Mouse (Mus musculus) hindbrain, embryonic 13.5 days (tissue): ENCODE results near the gene Crhr2. TPM values are rescaled to one million over a fixed set of nuclear protein-coding genes. Genes with fewer than 3 reads are reported as not detected.

ENCODE experiments used
- ATAC-seq: fragments of 200-750 bp; cut with Nextera tagmentation; 2 replicates; pipeline ENCODE4 v1.8.0; 2017; ENCODE audit warnings: moderate TSS enrichment; ENCODE audit not compliant: low FRiP score
- H3K27ac ChIP-seq: fragments of 300-500 bp; sonication (generic); 2 replicates; pipeline ENCODE4 v1.5.1; 2015; ENCODE audit warnings: inconsistent platforms, mild to moderate bottlenecking, moderate library complexity
- H3K27me3 ChIP-seq: fragments of 300-500 bp; sonication (generic); 2 replicates; pipeline ENCODE4 v1.6.1; 2015; ENCODE audit warnings: mild to moderate bottlenecking, inconsistent platforms
- H3K36me3 ChIP-seq: fragments of 300-500 bp; sonication (generic); 2 replicates; pipeline ENCODE4 v1.6.1; 2015; ENCODE audit warnings: mild to moderate bottlenecking, inconsistent platforms
- H3K4me1 ChIP-seq: fragments of 300-500 bp; sonication (generic); replicated peaks from 2 replicates; pipeline ENCODE4 v1.6.1; 2015; ENCODE audit warnings: inconsistent platforms
- H3K4me2 ChIP-seq: fragments of 300-500 bp; sonication (generic); 2 replicates; pipeline ENCODE4 v1.6.1; 2015; ENCODE audit warnings: inconsistent platforms, mild to moderate bottlenecking, moderate library complexity
- H3K4me3 ChIP-seq: fragments of 300-500 bp; sonication (generic); 2 replicates; pipeline ENCODE4 v1.5.1; 2015; ENCODE audit warnings: mild to moderate bottlenecking, inconsistent platforms
- H3K9ac ChIP-seq: fragments of 300-500 bp; sonication (generic); 2 replicates; pipeline ENCODE4 v1.6.1; 2015; ENCODE audit warnings: mild to moderate bottlenecking, inconsistent platforms
- H3K9me3 ChIP-seq: fragments of 300-500 bp; sonication (generic); 2 replicates; pipeline ENCODE4 v1.6.1; 2016; ENCODE audit warnings: inconsistent platforms
- WGBS: fragments of 180-500 bp; shearing (Covaris S2); methylation state at CpG from one replicate; pipeline ENCODE4 v1.1.7; 2015; 5-methylcytosine and 5-hydroxymethylcytosine counted together
- polyA plus RNA-seq: library from polyadenylated mRNA; unstranded; fragments of >200 nt; fragmentation: Nextera tagmentation; extraction: Ambion mirVana; gene quantifications from 2 replicates; pipeline ENCODE4 v1.2.1, GENCODE M21; 2015

Crhr2 gene
- polyA plus RNA-seq, result 0.39 and 0.48 TPM in 2 replicates

DNA sequence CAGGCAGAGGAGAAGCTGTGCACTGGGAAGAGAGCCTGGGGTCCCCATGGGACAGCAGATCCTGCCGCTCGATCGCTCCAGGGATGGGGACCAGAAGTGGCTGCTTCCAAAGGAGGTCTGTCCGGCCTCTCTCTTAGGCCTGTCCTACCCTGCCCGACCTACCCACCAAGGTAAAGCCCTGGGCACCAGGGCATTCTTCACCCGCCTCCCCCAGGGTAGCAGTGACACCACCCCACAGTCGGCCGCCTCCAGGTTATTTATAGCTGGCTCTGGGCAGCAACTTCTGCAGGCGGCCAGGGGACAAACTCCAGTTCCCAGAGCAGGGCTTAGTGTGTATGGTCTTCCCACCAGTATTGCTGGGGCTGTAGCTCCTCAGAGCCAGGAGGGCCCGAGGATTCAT is at the start of gene Crhr2:
TSS of gene Crhr2 (minus strand) at position 223 of the 400 bp plus-strand sequence.
- 78% methylated on average over 10 of the region's 10 CpGs for WGBS
- ATAC-seq, result no peak
- H3K36me3 ChIP-seq, result no peaks in the 10 kb centered on the region
- H3K9ac ChIP-seq, result no peak within 1 kb of the TSS
- H3K27ac ChIP-seq, result no peak within 1 kb of the TSS
- no peak within 1 kb of the TSS for H3K4me2 ChIP-seq
- no peaks in the 10 kb centered on the region for H3K4me1 ChIP-seq
- H3K4me3 ChIP-seq, result no peak within 1 kb of the TSS
- H3K27me3 ChIP-seq, result no peaks in the 10 kb centered on the region
- H3K9me3 ChIP-seq, result no peaks in the 10 kb centered on the region

GRCm38 (mm10) chr6:55179560-55179959 is 46.7 kb upstream of the Crhr2 start:
- no peak overlapping the region for H3K9ac ChIP-seq
- no peak overlapping the region for H3K4me3 ChIP-seq
- peaks cover 43% of the 10 kb centered on the region for H3K27me3 ChIP-seq
- H3K4me2 ChIP-seq, result no peak overlapping the region
- no peak for ATAC-seq
- 0 out of 2 replicates have a peak, but pooled peaks cover 4% of the 10 kb centered on the region for H3K4me1 ChIP-seq
- no peaks in the 10 kb centered on the region for H3K36me3 ChIP-seq
- no peaks in the 10 kb centered on the region for H3K9me3 ChIP-seq
- no peak overlapping the region for H3K27ac ChIP-seq
- 87% methylated on average over 7 of the region's 7 CpGs for WGBS

DNA sequence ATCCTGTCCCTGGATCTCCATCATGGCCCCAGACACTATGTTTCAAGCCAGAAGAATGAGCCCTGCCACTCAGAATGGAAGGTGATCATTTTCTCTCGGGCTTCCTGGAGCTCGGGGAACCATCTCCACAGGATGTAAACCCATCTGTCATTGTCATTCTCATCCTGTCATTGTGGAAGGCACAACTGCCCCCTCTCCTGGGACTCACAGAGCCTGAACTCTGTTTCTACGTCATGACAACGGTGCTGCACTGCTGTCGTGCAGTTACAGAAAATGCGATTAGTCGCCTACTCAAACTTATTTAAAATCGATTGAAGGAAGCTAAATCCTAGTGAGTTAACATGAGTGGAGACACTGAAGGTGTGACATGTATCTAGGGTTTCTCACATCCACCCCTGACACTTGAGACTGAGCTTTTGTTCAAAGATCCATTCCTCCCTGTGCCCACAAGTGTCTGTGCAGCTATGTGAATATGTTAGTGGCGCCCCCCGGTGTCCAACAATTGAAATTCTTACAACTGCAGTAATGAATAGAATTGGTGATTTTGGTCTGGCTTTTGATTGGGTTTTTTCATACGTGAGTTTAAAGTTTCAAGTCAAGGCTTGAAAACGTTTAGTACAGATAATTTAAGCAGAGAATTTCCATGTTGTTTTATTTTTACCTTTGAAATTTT is 44.4 kb upstream of the Crhr2 start:
- no peak for ATAC-seq
- Histone ChIP-seq H3K9ac (no peak overlapping the region), H3K4me1 (0 out of 2 replicates have a peak, but pooled peaks cover 4% of the 10 kb centered on the region), H3K4me3 (no peak overlapping the region), H3K4me2 (no peak overlapping the region), H3K36me3 (no peaks in the 10 kb centered on the region), H3K9me3 (no peaks in the 10 kb centered on the region), H3K27me3 (peaks cover 67% of the 10 kb centered on the region), H3K27ac (no peak overlapping the region)
- WGBS, result 38% methylated on average over 12 of the region's 12 CpGs

DNA sequence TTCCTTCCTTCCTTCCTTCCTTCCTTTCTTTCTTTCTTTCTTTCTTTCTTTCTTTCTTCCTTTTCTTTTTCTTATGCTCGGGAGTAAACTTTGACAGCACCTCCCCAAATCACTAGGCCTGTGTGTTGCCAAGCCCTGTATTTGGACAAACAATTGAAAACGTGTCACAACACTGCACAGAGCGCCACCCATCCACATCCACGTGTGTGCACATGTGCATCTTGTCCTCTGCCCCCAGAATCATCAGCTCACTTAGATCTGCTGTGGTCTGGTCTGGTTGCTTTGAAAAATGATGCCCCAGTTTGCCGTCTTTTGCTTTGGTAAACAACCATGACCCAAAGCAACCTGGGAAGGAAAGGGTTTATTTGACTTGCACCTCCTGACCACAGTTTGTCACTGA is 43.1 kb upstream of the Crhr2 start:
- Histone ChIP-seq H3K27me3 (peaks cover 80% of the 10 kb centered on the region), H3K9me3 (no peaks in the 10 kb centered on the region), H3K36me3 (no peaks in the 10 kb centered on the region), H3K9ac (no peak overlapping the region), H3K27ac (no peak overlapping the region), H3K4me2 (no peak overlapping the region), H3K4me1 (0 out of 2 replicates have a peak, but pooled peaks cover 4% of the 10 kb centered on the region), H3K4me3 (no peak overlapping the region)
- 51% methylated on average over 5 of the region's 5 CpGs for WGBS
- ATAC-seq, result no peak

GRCm38 (mm10) chr6:55175456-55175855 is 42.6 kb upstream of the Crhr2 start:
- Histone ChIP-seq H3K9ac (no peak overlapping the region), H3K36me3 (no peaks in the 10 kb centered on the region), H3K4me1 (0 out of 2 replicates have a peak, but pooled peaks cover 4% of the 10 kb centered on the region), H3K4me3 (no peak overlapping the region), H3K27me3 (peaks cover 82% of the 10 kb centered on the region), H3K9me3 (no peaks in the 10 kb centered on the region), H3K27ac (no peak overlapping the region), H3K4me2 (no peak overlapping the region)
- ATAC-seq, result no peak
- WGBS, result 46% methylated on average over 2 of the region's 2 CpGs

DNA sequence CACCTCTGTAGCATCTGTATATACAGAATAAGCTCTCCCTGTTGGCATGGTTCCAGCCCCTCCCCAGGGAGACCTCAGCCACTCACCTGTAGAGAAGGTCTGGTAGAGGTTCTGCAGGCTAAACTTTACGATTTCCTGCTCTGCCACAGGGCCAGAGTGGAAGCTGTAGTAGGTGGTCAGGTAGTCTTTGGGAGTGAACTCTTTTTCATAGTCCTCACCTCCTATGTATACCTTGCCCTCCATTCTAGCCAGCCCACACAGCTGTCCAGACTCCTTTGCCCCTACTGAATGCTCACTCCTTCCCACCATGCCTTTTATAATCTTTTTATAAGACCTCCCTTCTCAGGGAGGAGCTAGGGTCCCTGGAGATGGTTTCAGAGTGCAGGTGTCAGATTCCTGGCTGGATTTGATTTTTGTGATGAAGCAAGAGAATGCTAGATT is 41.9 kb upstream of the Crhr2 start, which contains the start of gene Inmt:
TSS of gene Inmt (minus strand) at position 303 of the 441 bp plus-strand sequence.
- Histone ChIP-seq H3K4me3 (no peak within 1 kb of the TSS), H3K4me1 (0 out of 2 replicates have a peak, but pooled peaks cover 4% of the 10 kb centered on the region), H3K4me2 (no peak within 1 kb of the TSS), H3K9me3 (no peaks in the 10 kb centered on the region), H3K27ac (no peak within 1 kb of the TSS), H3K36me3 (no peaks in the 10 kb centered on the region), H3K27me3 (peaks cover 82% of the 10 kb centered on the region), H3K9ac (no peak within 1 kb of the TSS)
- WGBS, result 82% methylated on average over 1 of the region's 1 CpGs
- no peak for ATAC-seq

DNA sequence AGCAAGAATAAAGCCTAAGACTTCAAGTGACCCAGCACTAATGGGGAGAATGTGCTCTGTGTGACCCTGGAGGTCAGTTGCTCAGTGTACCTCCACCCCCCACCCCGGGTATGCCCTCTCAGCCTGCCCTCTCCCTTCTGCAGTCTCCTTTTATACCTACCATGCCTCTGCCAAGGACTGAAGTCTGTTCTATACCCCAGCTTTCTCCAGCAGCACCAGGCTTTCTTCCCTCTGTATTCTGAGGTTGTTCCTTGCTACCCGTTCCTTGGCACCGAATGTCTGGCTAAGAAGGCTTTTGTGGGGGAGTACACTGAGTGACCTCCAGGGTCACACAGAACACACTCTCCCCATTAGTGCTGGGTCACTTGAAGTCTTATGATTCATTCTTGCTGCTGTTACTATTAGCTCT is 41.1 kb upstream of the Crhr2 start:
- no peak overlapping the region for H3K4me2 ChIP-seq
- no peak overlapping the region for H3K27ac ChIP-seq
- H3K9me3 ChIP-seq, result no peaks in the 10 kb centered on the region
- 8% methylated on average over 3 of the region's 3 CpGs for WGBS
- H3K27me3 ChIP-seq, result peaks cover 90% of the 10 kb centered on the region
- no peak overlapping the region for H3K9ac ChIP-seq
- no peak for ATAC-seq
- no peaks in the 10 kb centered on the region for H3K36me3 ChIP-seq
- no peak overlapping the region for H3K4me3 ChIP-seq
- 0 out of 2 replicates have a peak, but pooled peaks cover 4% of the 10 kb centered on the region for H3K4me1 ChIP-seq

DNA sequence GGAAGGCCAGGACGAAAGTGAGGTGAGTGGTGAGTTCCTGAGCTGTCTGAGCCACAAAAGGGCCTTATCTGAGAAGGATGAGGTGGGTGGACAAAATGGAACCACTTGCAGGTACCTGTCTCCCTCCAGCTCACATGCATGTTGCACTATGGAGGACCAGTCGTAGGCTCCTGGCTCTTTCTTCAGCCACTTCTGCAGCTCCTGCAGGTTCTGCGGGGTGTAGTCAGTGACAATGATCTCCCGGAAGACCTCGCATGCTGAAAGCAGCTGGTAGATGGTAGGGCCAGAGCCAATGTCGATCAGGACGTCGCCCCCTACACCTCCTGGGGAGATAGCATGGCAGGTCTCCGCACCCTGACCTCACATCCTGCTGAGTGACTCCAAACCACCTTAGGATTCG is 40.4 kb upstream of the Crhr2 start:
- 49% methylated on average over 10 of the region's 10 CpGs for WGBS
- Histone ChIP-seq H3K4me1 (0 out of 2 replicates have a peak, but pooled peaks cover 4% of the 10 kb centered on the region), H3K36me3 (no peaks in the 10 kb centered on the region), H3K4me2 (no peak overlapping the region), H3K27ac (no peak overlapping the region), H3K9ac (no peak overlapping the region), H3K27me3 (peaks cover 94% of the 10 kb centered on the region), H3K9me3 (no peaks in the 10 kb centered on the region), H3K4me3 (no peak overlapping the region)
- no peak for ATAC-seq

DNA sequence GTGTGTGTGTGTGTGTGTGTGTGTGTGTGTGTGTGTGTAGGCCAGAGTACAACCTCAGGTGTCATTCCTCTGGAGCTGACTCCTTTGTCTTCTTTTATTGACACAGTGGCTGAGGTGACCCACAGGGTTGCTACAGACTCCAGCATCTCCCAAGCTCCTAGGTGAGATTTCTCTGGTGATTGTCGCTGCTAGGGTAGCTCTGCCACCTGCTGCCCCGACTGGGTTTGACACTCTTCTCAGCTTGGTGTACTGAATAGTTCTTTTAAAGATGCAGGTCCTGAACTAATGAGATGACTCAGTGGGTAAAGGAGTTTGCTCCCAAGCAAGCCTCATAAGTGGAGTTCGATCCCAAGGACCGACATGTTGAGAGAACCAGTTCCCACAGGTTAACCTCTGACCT is 38.8 kb upstream of the Crhr2 start:
- Histone ChIP-seq H3K36me3 (no peaks in the 10 kb centered on the region), H3K4me1 (no peaks in the 10 kb centered on the region), H3K27me3 (peaks cover 96% of the 10 kb centered on the region), H3K9me3 (no peaks in the 10 kb centered on the region), H3K9ac (no peak overlapping the region), H3K27ac (no peak overlapping the region), H3K4me3 (no peak overlapping the region), H3K4me2 (no peak overlapping the region)
- no peak for ATAC-seq
- 58% methylated on average over 4 of the region's 4 CpGs for WGBS

GRCm38 (mm10) chr6:55169818-55170217 is 37.0 kb upstream of the Crhr2 start:
- no peak overlapping the region for H3K4me2 ChIP-seq
- whole genome bisulfite sequencing, result 46% methylated on average over 5 of the region's 5 CpGs
- no peaks in the 10 kb centered on the region for H3K9me3 ChIP-seq
- peaks cover 98% of the 10 kb centered on the region for H3K27me3 ChIP-seq
- ATAC-seq, result no peak
- no peak overlapping the region for H3K9ac ChIP-seq
- no peaks in the 10 kb centered on the region for H3K36me3 ChIP-seq
- no peak overlapping the region for H3K4me3 ChIP-seq
- H3K4me1 ChIP-seq, result no peaks in the 10 kb centered on the region
- H3K27ac ChIP-seq, result no peak overlapping the region

GRCm38 (mm10) chr6:55166777-55167463 is 34.1 kb upstream of the Crhr2 start:
- H3K27me3 ChIP-seq, result peaks cover 92% of the 10 kb centered on the region
- H3K4me1 ChIP-seq, result no peaks in the 10 kb centered on the region
- no peak overlapping the region for H3K4me2 ChIP-seq
- no peaks in the 10 kb centered on the region for H3K9me3 ChIP-seq
- H3K27ac ChIP-seq, result no peak overlapping the region
- no peaks in the 10 kb centered on the region for H3K36me3 ChIP-seq
- H3K9ac ChIP-seq, result no peak overlapping the region
- 55% methylated on average over 7 of the region's 7 CpGs for WGBS
- no peak overlapping the region for H3K4me3 ChIP-seq
- ATAC-seq, result peak; percentile 55; the same call in 1 of the 2 replicates

- no peaks in the 10 kb centered on the region for H3K4me1 ChIP-seq
- H3K4me3 ChIP-seq, result no peak overlapping the region
- peaks cover 92% of the 10 kb centered on the region for H3K27me3 ChIP-seq
- no peak overlapping the region for H3K27ac ChIP-seq
- H3K9me3 ChIP-seq, result no peaks in the 10 kb centered on the region
- no peak for ATAC-seq
- H3K4me2 ChIP-seq, result no peak overlapping the region
- H3K9ac ChIP-seq, result no peak overlapping the region
- H3K36me3 ChIP-seq, result no peaks in the 10 kb centered on the region
- 39% methylated on average over 8 of the region's 8 CpGs for WGBS
Observed at GRCm38 (mm10) chr6:55163046-55163584, 30.3 kb upstream of the Crhr2 start.
